Mouse (Mus musculus) testis, adult 2 months (tissue): ENCODE data around the gene Anapc11.

Experiments used
- CTCF ChIP-seq: fragments of 200-500 bp; IDR thresholded peaks from 2 replicates; pipeline ENCODE4 v1.5.1; 2012; ENCODE audit warnings: low read depth, mild to moderate bottlenecking, inconsistent platforms, low read length, moderate library complexity; ENCODE audit not compliant: control insufficient read depth, insufficient read depth, insufficient replicate concordance
- POLR2A ChIP-seq: fragments of 200-500 bp; IDR thresholded peaks from 2 replicates; pipeline ENCODE4 v1.6.1; 2012; ENCODE audit warnings: low read depth, mild to moderate bottlenecking, inconsistent platforms, low read length, moderate library complexity; ENCODE audit not compliant: control insufficient read depth

DNA sequence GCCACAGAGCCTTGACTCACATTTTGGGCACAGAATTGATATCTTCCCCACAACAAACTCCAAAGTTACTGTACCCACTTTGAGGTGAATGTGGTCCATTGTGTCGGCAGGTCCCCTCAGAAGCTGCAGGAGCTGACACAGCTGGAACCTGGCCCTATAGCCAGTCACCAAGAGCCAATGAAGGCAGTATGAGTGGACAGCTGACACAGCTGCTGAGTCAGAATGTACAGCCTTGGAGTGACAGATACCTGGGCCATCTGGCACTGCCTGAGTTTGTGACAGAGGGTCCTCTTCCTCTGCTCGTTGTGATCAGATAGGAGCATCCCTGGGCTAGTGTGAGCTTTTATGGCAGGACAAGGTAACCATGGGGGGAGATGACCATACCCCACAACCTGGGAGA is 43.0 kb upstream of the Anapc11 start:
- no peak for TF ChIP-seq CTCF
- no peak for TF ChIP-seq POLR2A
